Comparison of ENCODE assay signal across 26 mouse cellular contexts in the genomic region with DNA sequence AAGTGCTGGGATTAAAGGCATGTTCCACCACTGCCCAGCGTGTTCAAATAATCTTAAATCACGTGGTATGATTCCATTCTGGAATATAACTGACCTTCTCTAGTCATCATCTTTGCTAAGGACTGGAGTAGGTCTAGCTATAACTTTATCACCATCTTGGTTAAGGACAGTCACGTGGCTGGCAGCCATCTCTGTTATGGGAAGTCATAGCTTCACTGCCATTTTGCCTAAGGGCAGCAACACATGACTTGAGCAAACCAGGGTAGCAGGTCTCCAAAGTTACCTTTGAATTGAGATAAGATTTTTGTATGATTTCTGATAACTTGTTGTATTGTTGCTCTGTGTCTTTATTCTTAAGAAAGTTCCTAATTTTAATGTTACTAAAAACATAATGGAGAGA.
"Had no signal": no experiment of that assay in that cellular context is flagged by ENCODE, and none has a peak within 500 bp of the region (broad histone marks: within the 10 kb centered on the region; RNA-seq: fewer than 3 reads in every experiment).

No protein-coding gene starts in this region.

- DNase-seq: cerebellum, adult 9-10 months; cerebellum, adult 9-11 months; cerebellum, postnatal 10 days; cerebellum, postnatal 14 days; cerebellum, postnatal 25 days; cerebellum, postnatal 36 days; embryo, embryonic 11 days; forebrain, postnatal 0 days; gastrocnemius, adult 2 months; gastrocnemius, postnatal 10 days; gastrocnemius, postnatal 14 days; gastrocnemius, postnatal 25 days; gastrocnemius, postnatal 36 days; heart, adult 11 months; heart, adult 18-20 months; heart, adult 2 months had no signal

- H3K36me3 ChIP-seq: embryonic facial prominence, embryonic 10.5 days; embryonic facial prominence, embryonic 12.5 days; embryonic facial prominence, embryonic 13.5 days; embryonic facial prominence, embryonic 15.5 days; forebrain, embryonic 10.5 days; forebrain, embryonic 12.5 days; forebrain, embryonic 15.5 days; heart, embryonic 10.5 days had no signal

- H3K4me1 ChIP-seq: embryonic facial prominence, embryonic 10.5 days; embryonic facial prominence, embryonic 12.5 days; embryonic facial prominence, embryonic 13.5 days; embryonic facial prominence, embryonic 15.5 days; forebrain, embryonic 10.5 days; forebrain, embryonic 12.5 days; forebrain, embryonic 13.5 days; forebrain, embryonic 15.5 days; heart, embryonic 10.5 days had no signal

- H3K27me3 ChIP-seq: embryonic facial prominence, embryonic 12.5 days; embryonic facial prominence, embryonic 13.5 days; embryonic facial prominence, embryonic 15.5 days; forebrain, embryonic 12.5 days; forebrain, embryonic 13.5 days; forebrain, embryonic 15.5 days had no signal

- H3K9me3 ChIP-seq: embryonic facial prominence, embryonic 10.5 days; embryonic facial prominence, embryonic 15.5 days; forebrain, embryonic 10.5 days; forebrain, embryonic 12.5 days; heart, embryonic 10.5 days had no signal

- H3K4me3 ChIP-seq: embryonic facial prominence, embryonic 10.5 days; embryonic facial prominence, embryonic 12.5 days; embryonic facial prominence, embryonic 13.5 days; embryonic facial prominence, embryonic 15.5 days; erythroblast, embryonic 14.5 days; forebrain, embryonic 10.5 days; forebrain, embryonic 12.5 days; forebrain, embryonic 13.5 days; forebrain, embryonic 15.5 days; gastrocnemius, adult 2 months; heart, adult 2 months; heart, embryonic 10.5 days had no signal

- H3K9ac ChIP-seq: embryonic facial prominence, embryonic 12.5 days; embryonic facial prominence, embryonic 13.5 days; embryonic facial prominence, embryonic 15.5 days; forebrain, embryonic 12.5 days; forebrain, embryonic 13.5 days; forebrain, embryonic 15.5 days; forebrain, postnatal 0 days had no signal

- H3K27ac ChIP-seq: embryonic facial prominence, embryonic 10.5 days; embryonic facial prominence, embryonic 12.5 days; embryonic facial prominence, embryonic 13.5 days; embryonic facial prominence, embryonic 15.5 days; forebrain, embryonic 10.5 days; forebrain, embryonic 12.5 days; forebrain, embryonic 13.5 days; forebrain, embryonic 15.5 days; gastrocnemius, adult 2 months; heart, adult 2 months; heart, embryonic 10.5 days had no signal
